Mouse (Mus musculus) embryonic facial prominence, embryonic 10.5 days (tissue): ENCODE measurements at regions not wholly inside any gene's neighbourhood (a gene's known extent, or its start where the extent isn't known, plus 50 kb on each side); places are given as distances from the start of the nearest gene placed in this dataset.

Experiments used
- DNase-seq: peaks from one replicate; pipeline ENCODE4 v3.0.0-alpha.2; 2017; ENCODE audit warnings: low spot score
- H3K27ac ChIP-seq: fragments of 300-500 bp; sonication (generic); replicated peaks from 2 replicates; pipeline ENCODE4 v1.5.1; 2016; ENCODE audit warnings: mild to moderate bottlenecking
- H3K27me3 ChIP-seq: fragments of 300-500 bp; sonication (generic); replicated peaks from 2 replicates; pipeline ENCODE4 v1.6.1; 2016; ENCODE audit warnings: low read depth, mild to moderate bottlenecking; ENCODE audit not compliant: poor library complexity, severe bottlenecking
- H3K36me3 ChIP-seq: fragments of 300-500 bp; sonication (generic); replicated peaks from 2 replicates; pipeline ENCODE4 v1.6.1; 2016; ENCODE audit warnings: mild to moderate bottlenecking, moderate library complexity
- H3K4me1 ChIP-seq: fragments of 300-500 bp; sonication (generic); 2 replicates; pipeline ENCODE4 v1.6.1; 2016
- H3K4me3 ChIP-seq: fragments of 300-500 bp; sonication (generic); 2 replicates; pipeline ENCODE4 v1.5.1; 2016; ENCODE audit warnings: mild to moderate bottlenecking, moderate library complexity
- H3K9me3 ChIP-seq: fragments of 300-500 bp; sonication (generic); 2 replicates; pipeline ENCODE4 v1.6.1; 2016; ENCODE audit warnings: mild to moderate bottlenecking
- WGBS: fragments of 180-500 bp; shearing (Covaris S2); methylation state at CpG from one replicate; pipeline ENCODE4 v1.1.7; 2016; 5-methylcytosine and 5-hydroxymethylcytosine counted together

DNA sequence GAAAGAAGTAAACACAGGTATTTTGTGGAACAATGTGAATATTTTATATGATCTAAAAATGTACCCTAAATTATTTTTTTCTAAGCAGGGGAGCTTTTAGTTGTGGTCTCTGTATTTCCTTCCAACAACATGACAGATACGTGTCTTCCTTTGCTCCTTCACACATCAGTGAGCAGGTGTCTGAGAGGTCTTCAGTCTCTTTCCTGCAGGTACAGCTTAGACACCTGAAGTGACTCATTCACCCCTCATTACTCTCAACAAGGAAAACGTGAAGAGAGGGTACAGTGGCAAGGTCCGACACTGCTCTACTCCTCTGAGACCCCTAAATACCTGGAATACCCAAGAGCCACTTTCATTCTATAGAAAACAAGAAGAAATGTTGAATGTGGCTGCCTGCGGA, 103.5 kb upstream of the Bcl6 start:
- Histone ChIP-seq H3K4me3 (no peak overlapping the region), H3K36me3 (no peaks in the 10 kb centered on the region), H3K4me1 (no peaks in the 10 kb centered on the region), H3K27ac (no peak overlapping the region), H3K9me3 (no peaks in the 10 kb centered on the region), H3K27me3 (no peaks in the 10 kb centered on the region)
- DNase-seq: no peak
- 79% methylated on average over 4 of the region's 4 CpGs for WGBS

DNA sequence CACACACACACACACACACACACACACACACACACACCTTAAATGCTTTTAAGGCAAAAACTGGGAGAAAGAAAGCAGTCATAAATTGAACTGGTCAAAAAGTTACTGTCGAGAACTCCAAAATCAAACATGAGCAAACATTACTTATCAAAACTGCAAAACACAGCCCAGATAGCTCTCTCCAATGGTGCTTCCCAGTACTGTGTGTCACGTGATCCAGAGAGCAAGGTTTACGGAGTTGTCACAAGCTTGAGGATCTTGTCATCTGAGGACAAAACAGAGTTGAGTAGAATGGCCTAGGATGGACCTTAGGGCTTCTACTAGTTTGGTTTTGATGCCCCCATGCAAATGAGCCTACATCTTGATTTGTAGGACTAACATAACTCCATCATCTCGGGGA, 102.3 kb upstream of the Bcl6 start:
- no peak overlapping the region for H3K4me3 ChIP-seq
- no peaks in the 10 kb centered on the region for H3K4me1 ChIP-seq
- DNase-seq: no peak
- no peaks in the 10 kb centered on the region for H3K36me3 ChIP-seq
- no peaks in the 10 kb centered on the region for H3K9me3 ChIP-seq
- no peaks in the 10 kb centered on the region for H3K27me3 ChIP-seq
- H3K27ac ChIP-seq: no peak overlapping the region
- 89% methylated on average over 4 of the region's 4 CpGs for WGBS

- no peaks in the 10 kb centered on the region for H3K9me3 ChIP-seq
- H3K27ac ChIP-seq: no peak overlapping the region
- H3K27me3 ChIP-seq: no peaks in the 10 kb centered on the region
- H3K36me3 ChIP-seq: no peaks in the 10 kb centered on the region
- H3K4me1 ChIP-seq: no peaks in the 10 kb centered on the region
- H3K4me3 ChIP-seq: no peak overlapping the region
- DNase-seq: no peak
- WGBS: 77% methylated on average over 11 of the region's 11 CpGs
These were observed 101.4 kb upstream of the Bcl6 start for GRCm38 (mm10) chr16:24089840-24090762.

DNA sequence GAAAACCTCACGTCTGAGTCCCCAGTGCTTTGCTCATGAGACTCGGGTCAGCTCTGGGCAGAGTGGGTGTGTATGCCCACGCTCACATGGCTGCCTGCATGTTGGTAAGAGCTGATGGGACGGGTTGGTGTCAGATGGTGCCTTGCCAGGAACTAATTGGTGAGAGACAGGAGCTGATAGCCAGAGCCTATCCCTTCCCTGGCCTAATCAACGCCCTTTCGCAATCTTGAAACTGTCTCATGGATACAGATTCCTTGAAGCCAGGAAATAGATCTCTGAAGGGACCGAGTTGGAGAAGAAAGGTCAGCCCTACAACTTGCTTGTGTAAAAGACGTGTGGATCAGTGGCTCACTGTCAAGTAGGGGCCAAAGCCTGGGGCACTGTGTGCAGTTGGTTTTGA, 95.3 kb upstream of the Bcl6 start:
- Histone ChIP-seq H3K4me3 (no peak overlapping the region), H3K27ac (no peak overlapping the region), H3K27me3 (no peaks in the 10 kb centered on the region), H3K9me3 (no peaks in the 10 kb centered on the region), H3K4me1 (no peaks in the 10 kb centered on the region), H3K36me3 (no peaks in the 10 kb centered on the region)
- WGBS: 77% methylated on average over 8 of the region's 8 CpGs
- DNase-seq: no peak

DNA sequence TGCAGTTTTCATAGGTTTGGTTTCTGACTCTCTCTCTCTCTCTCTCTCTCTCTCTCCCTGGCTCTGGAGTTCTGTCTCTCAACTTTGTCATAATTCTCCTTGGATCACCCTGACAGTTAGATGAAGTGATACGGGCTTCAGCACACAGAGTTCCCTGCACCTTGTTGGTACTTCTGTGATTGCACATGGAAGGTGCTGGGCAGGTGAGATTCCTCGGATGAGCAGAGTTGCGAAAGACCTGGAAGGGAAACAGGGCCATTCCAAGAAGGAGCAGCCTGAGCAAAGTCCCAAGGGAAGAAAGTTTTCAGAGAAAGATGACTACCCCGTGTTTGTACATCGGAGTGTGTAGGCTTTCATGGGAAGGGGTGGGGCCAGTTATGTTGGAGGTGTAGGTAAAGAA, 91.8 kb upstream of the Bcl6 start:
- Histone ChIP-seq H3K4me1 (no peaks in the 10 kb centered on the region), H3K4me3 (no peak overlapping the region), H3K27ac (no peak overlapping the region), H3K9me3 (no peaks in the 10 kb centered on the region), H3K36me3 (no peaks in the 10 kb centered on the region), H3K27me3 (no peaks in the 10 kb centered on the region)
- 89% methylated on average over 5 of the region's 5 CpGs for WGBS
- DNase-seq: no peak

GRCm38 (mm10) chr16:24078622-24079021, 90.0 kb upstream of the Bcl6 start:
- no peak overlapping the region for H3K4me3 ChIP-seq

DNA sequence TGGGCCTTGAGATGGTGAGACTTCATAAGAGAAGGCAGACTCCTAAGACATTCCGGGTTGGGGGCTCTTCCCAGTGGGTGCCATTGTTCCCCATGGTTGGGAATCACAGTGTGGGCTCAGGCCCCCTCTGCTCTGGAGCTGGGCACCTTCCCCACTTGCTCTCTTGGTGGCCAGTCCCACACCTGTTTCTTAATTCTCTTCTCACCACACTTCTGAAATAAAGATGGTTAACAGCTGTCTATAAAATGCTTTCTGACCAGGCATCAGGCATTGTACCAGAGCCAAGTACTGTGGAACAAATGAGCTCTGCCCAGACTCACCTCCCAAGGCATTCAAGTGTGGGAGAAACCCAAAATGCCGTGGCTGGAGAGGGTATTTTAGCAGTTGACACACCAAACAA, 88.8 kb upstream of the Bcl6 start:
- no peak overlapping the region for H3K4me3 ChIP-seq

More at GRCm38 (mm10) chr16:24078622-24079021, 90.0 kb upstream of the Bcl6 start:
- Histone ChIP-seq H3K36me3 (no peaks in the 10 kb centered on the region), H3K27ac (no peak overlapping the region), H3K9me3 (no peaks in the 10 kb centered on the region), H3K27me3 (no peaks in the 10 kb centered on the region), H3K4me1 (no peaks in the 10 kb centered on the region)
- DNase-seq: no peak
- 80% methylated on average over 1 of the region's 1 CpGs for WGBS

GRCm38 (mm10) chr16:24076799-24077136, 88.1 kb upstream of the Bcl6 start:
- WGBS: 90% methylated on average over 4 of the region's 4 CpGs
- no peaks in the 10 kb centered on the region for H3K9me3 ChIP-seq
- H3K4me1 ChIP-seq: no peaks in the 10 kb centered on the region
- no peaks in the 10 kb centered on the region for H3K27me3 ChIP-seq
- H3K27ac ChIP-seq: no peak overlapping the region
- no peak for DNase-seq
- no peaks in the 10 kb centered on the region for H3K36me3 ChIP-seq
- H3K4me3 ChIP-seq: no peak overlapping the region

More for the DNA sequence above, 88.8 kb upstream of the Bcl6 start:
- Histone ChIP-seq H3K27ac (no peak overlapping the region), H3K27me3 (no peaks in the 10 kb centered on the region), H3K4me1 (no peaks in the 10 kb centered on the region), H3K9me3 (no peaks in the 10 kb centered on the region), H3K36me3 (no peaks in the 10 kb centered on the region)
- no peak for DNase-seq
- 71% methylated on average over 2 of the region's 2 CpGs for WGBS

- Histone ChIP-seq H3K36me3 (no peaks in the 10 kb centered on the region), H3K27me3 (no peaks in the 10 kb centered on the region), H3K9me3 (no peaks in the 10 kb centered on the region), H3K4me1 (no peaks in the 10 kb centered on the region), H3K27ac (no peak overlapping the region), H3K4me3 (no peak overlapping the region)
- DNase-seq: no peak
- 90% methylated on average over 4 of the region's 4 CpGs for WGBS
These were observed 87.6 kb upstream of the Bcl6 start for GRCm38 (mm10) chr16:24076109-24076798.

- no peaks in the 10 kb centered on the region for H3K27me3 ChIP-seq
- H3K27ac ChIP-seq: no peak overlapping the region
- 88% methylated on average over 8 of the region's 8 CpGs for WGBS
- H3K4me3 ChIP-seq: no peak overlapping the region
- no peaks in the 10 kb centered on the region for H3K36me3 ChIP-seq
- no peaks in the 10 kb centered on the region for H3K9me3 ChIP-seq
- H3K4me1 ChIP-seq: no peaks in the 10 kb centered on the region
- no peak for DNase-seq
These were observed 85.1 kb upstream of the Bcl6 start for GRCm38 (mm10) chr16:24073613-24074244.

DNA sequence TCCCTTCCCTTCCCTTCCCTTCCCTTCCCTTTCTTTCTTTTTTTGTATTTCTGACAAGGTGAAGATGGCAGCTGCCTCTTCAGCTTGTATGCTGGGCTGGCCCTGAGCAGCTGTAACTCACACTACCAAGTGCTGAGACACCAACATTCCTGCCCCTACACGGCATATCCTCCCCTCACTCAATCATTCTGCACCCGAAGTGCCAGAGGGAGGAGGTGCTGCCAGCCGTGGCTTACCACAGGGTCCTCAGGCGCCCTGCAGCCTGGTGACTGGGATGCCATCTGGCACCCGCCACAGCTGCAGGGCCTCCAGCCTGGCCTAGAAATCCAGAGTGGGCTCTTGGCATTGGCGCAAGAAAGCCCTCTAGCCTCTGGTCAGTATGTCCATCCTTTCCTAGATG, 84.4 kb upstream of the Bcl6 start:
- Histone ChIP-seq H3K9me3 (no peaks in the 10 kb centered on the region), H3K4me1 (no peaks in the 10 kb centered on the region), H3K27ac (no peak overlapping the region), H3K36me3 (no peaks in the 10 kb centered on the region), H3K27me3 (no peaks in the 10 kb centered on the region), H3K4me3 (no peak overlapping the region)
- DNase-seq: no peak
- WGBS: 80% methylated on average over 6 of the region's 6 CpGs

GRCm38 (mm10) chr16:24069411-24069810, 80.8 kb upstream of the Bcl6 start:
- 91% methylated on average over 5 of the region's 5 CpGs for WGBS
- no peaks in the 10 kb centered on the region for H3K4me1 ChIP-seq
- no peak for DNase-seq
- no peaks in the 10 kb centered on the region for H3K27me3 ChIP-seq
- no peaks in the 10 kb centered on the region for H3K36me3 ChIP-seq
- H3K27ac ChIP-seq: no peak overlapping the region
- no peak overlapping the region for H3K4me3 ChIP-seq
- no peaks in the 10 kb centered on the region for H3K9me3 ChIP-seq
